Mouse (Mus musculus) common myeloid progenitor, adult 5-6 weeks (primary cell): ENCODE data around the gene Tro. TPM values are rescaled to one million over a fixed set of nuclear protein-coding genes. Genes with fewer than 3 reads are reported as not detected.

Source experiments
- ATAC-seq: replicated peaks from 2 replicates; pipeline ENCODE4 v1.8.0; 2016; ENCODE audit warnings: low read depth, mild to moderate bottlenecking, moderate TSS enrichment, inconsistent platforms; ENCODE audit not compliant: poor library complexity, severe bottlenecking
- total RNA-seq: library from RNA; stranded (forward); fragments of 200-1000, 187-1606 nt; gene quantifications from 2 replicates; pipeline ENCODE4 v1.2.3, GENCODE M21; 2017

Gene Tro
- 0.10 TPM in 1 of 2 replicates, not detected in the other for total RNA-seq

- ATAC-seq: no peak
Observed at GRCm38 (mm10) chrX:150656908-150657796, at the start of gene Tro. TSS of gene Tro (minus strand) at chrX:150657583.

- no peak for ATAC-seq
Observed at GRCm38 (mm10) chrX:150677505-150677904, 20.1 kb upstream of the Tro start.

DNA sequence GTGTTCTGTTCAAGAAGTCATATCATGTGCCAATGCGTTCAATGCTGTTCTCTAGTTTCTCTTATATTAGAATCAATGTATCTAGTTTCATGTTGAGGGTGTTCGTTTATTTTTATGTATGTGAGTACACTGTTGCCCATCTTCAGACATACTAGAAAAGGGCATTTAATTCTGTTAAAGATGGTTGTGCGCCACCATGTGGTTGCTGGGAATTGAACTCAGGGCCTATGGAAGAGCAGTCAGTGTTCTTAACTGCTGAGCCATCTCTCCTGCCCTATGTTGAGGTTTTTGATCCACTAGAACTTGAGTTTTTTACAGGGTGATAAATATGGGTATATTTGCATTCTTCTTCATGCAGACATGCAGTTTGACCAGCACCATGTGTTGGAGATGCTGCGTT, 5.4 kb upstream of the Tro start:
- ATAC-seq: no peak

DNA sequence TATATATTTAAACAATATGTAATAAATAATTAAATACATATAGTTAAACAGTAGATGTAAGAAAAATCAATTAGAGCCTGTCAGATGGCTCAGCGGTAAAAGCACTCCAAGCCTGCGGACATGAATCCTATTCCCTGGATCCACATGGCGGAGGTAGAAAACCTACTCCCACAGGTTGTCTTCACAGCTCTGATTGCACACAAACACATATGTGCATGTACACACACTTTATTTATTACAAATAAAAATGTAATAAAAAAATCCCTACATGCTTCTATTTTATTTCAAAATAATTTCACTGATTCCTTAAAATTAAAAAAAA, 375 bp upstream of the Tro start:
- ATAC-seq: no peak

GRCm38 (mm10) chrX:150656122-150656907, 1.1 kb downstream of the Tro start:
- no peak for ATAC-seq

DNA sequence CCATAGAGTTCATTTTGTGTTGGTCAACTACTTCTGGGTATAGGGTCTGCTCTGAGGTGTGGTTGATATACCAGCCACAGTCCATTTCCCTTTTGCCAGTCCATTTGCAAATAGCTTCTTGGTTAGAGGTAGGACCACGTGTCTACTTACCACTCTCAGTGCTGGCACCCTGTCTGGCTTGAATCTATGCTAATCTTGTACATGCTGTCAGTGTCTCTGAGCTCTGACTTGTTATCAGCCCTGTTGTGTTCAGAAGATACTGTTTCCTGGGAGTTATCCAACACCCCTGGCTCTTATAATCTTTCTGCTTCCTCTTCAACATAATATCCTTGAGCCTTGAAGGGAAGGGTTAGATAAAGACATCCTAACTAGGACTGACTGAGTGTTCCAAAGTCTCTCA, 21.0 kb downstream of the Tro start:
- ATAC-seq: no peak

- ATAC-seq: no peak
Observed at GRCm38 (mm10) chrX:150598882-150599281, 58.5 kb downstream of the Tro start.

Other genes with a start within 250 kb of the Tro start
- gene Tmem29, start 198.4 kb downstream of the Tro start, total RNA-seq: 9.4 and 22.2 TPM in 2 replicates
- gene Alas2, start 110.2 kb downstream of the Tro start, total RNA-seq: 0.44 and 0.91 TPM in 2 replicates
- 3.6 and 5.5 TPM in 2 replicates for gene Pfkfb1, start 69.4 kb downstream of the Tro start, total RNA-seq
- 5.1 and 8.3 TPM in 2 replicates for gene Apex2, start 67.7 kb downstream of the Tro start, total RNA-seq
- gene Maged2, start 156.8 kb upstream of the Tro start, total RNA-seq: 5.4 TPM in 2 replicates